Mouse (Mus musculus): ENCODE results near the gene Zfp986. TPM values are rescaled to one million over a fixed set of nuclear protein-coding genes. Genes with fewer than 3 reads are reported as not detected.

The Zfp986 gene
- total RNA-seq (2023) = not detected in 4 replicates

GRCm38 (mm10) chr4:145868494-145868893, at the start of gene Zfp986:
Gene Zfp986 (plus strand): TSS chr4:145868794.

Other genes with a start within 250 kb of the Zfp986 start
- 0.42 to 1.0 TPM (median 0.77 TPM) in 4 replicates for gene Zfp980, start 198.1 kb upstream of the Zfp986 start, total RNA-seq (2023)
- 0.75 to 2.0 TPM (median 1.1 TPM) in 4 replicates for gene Zfp987, start 228.5 kb downstream of the Zfp986 start, total RNA-seq (2023)